Mouse (Mus musculus): ENCODE results near the gene Camkk1. TPM values are rescaled to one million over a fixed set of nuclear protein-coding genes. Genes with fewer than 3 reads are reported as not detected.

The Camkk1 gene
- total and polyA plus RNA-seq, 3 experiments = 5.8 to 6.6 TPM; not detected in 1

GRCm38 (mm10) chr11:73090283-73090682, 71.5 kb downstream of the Camkk1 start, which contains the start of gene Itgae:
Itgae (plus strand) TSS chr11:73090583.
- Histone ChIP-seq H3K4me3 (ENCODE audit: control insufficient read depth in 1 of 2, insufficient read depth in 1 of 2, low read depth in 2 of 2, low read length in 2 of 2) (no peak within 1 kb of the TSS), H3K36me3 (ENCODE audit: control insufficient read depth in 1 of 2, insufficient read depth in 2 of 2, low read length in 2 of 2) (peaks cover 0 to 9% of the 10 kb centered on the region in 2 experiments; a peak in 2 of 4 replicates), H3K27me3 (ENCODE audit: control insufficient read depth in 1 of 2, insufficient read depth in 2 of 2, low read length in 2 of 2) (no peaks in the 10 kb centered on the region), H3K9ac (ENCODE audit: control insufficient read depth, low read depth, low read length, poor library complexity, severe bottlenecking) (no peak within 1 kb of the TSS), H3K79me2 (ENCODE audit: control insufficient read depth, insufficient read depth, low read length, poor library complexity) (no peaks in the 10 kb centered on the region), H3K9me3 (replicated peaks; ENCODE audit: insufficient read depth, low read length) (no peaks in the 10 kb centered on the region), H3K27ac (ENCODE audit: control insufficient read depth, low read depth, low read length) (no peak within 1 kb of the TSS), H3K4me1 (ENCODE audit: control insufficient read depth in 1 of 2, insufficient read depth in 2 of 2, low read length in 2 of 2) (peaks cover 0 to 22% of the 10 kb centered on the region in 2 experiments; a peak in 2 of 4 replicates)
- DNase-seq (ENCODE audit: low read depth, low spot score) = peak; percentile 41
- TF ChIP-seq SIN3A (IDR thresholded peaks at IDR 0.05; ENCODE audit: low read length) (no peak), NELFE (IDR thresholded peaks at IDR 0.05; ENCODE audit: low read depth, low read length) (no peak), JUND (IDR thresholded peaks at IDR 0.05; ENCODE audit: low read depth, low read length) (no peak), USF1 (IDR thresholded peaks at IDR 0.05; ENCODE audit: low read depth, low read length) (no peak), CHD2 (IDR thresholded peaks at IDR 0.05; ENCODE audit: low read length) (no peak), NRF1 (IDR thresholded peaks at IDR 0.05; ENCODE audit: insufficient read depth, low read depth, low read length, poor library complexity, severe bottlenecking) (no peak), MEF2A (IDR thresholded peaks at IDR 0.05; ENCODE audit: extremely low read depth, insufficient replicate concordance, low read depth, low read length, poor library complexity, severe bottlenecking) (no peak), TBP (IDR thresholded peaks at IDR 0.05; ENCODE audit: low read depth, low read length) (no peak), MYC (IDR thresholded peaks at IDR 0.05; ENCODE audit: low read depth, low read length) (no peak), POLR2A (IDR thresholded peaks at IDR 0.05; ENCODE audit: control insufficient read depth in 1 of 2, insufficient read depth in 1 of 2, low read depth in 1 of 2, low read length in 2 of 2, poor library complexity in 1 of 2) (no peak)

- Histone ChIP-seq H3K4me1 (ENCODE audit: control insufficient read depth in 1 of 2, insufficient read depth in 2 of 2, low read length in 2 of 2) (peaks cover 0 to 22% of the 10 kb centered on the region in 2 experiments; a peak in 2 of 4 replicates), H3K27ac (ENCODE audit: control insufficient read depth, low read depth, low read length) (no peak overlapping the region), H3K9ac (ENCODE audit: control insufficient read depth, low read depth, low read length, poor library complexity, severe bottlenecking) (no peak overlapping the region), H3K9me3 (replicated peaks; ENCODE audit: insufficient read depth, low read length) (no peaks in the 10 kb centered on the region), H3K27me3 (ENCODE audit: control insufficient read depth in 1 of 2, insufficient read depth in 2 of 2, low read length in 2 of 2) (no peaks in the 10 kb centered on the region), H3K36me3 (ENCODE audit: control insufficient read depth in 1 of 2, insufficient read depth in 2 of 2, low read length in 2 of 2) (peaks cover 0 to 9% of the 10 kb centered on the region in 2 experiments; a peak in 2 of 4 replicates), H3K4me3 (ENCODE audit: control insufficient read depth in 1 of 2, insufficient read depth in 1 of 2, low read depth in 2 of 2, low read length in 2 of 2) (no peak overlapping the region), H3K79me2 (ENCODE audit: control insufficient read depth, insufficient read depth, low read length, poor library complexity) (no peaks in the 10 kb centered on the region)
- no peak for DNase-seq (ENCODE audit: low read depth, low spot score)
- no peak for TF ChIP-seq CHD1 (IDR thresholded peaks at IDR 0.05; ENCODE audit: low read depth, low read length)
- no peak for TF ChIP-seq POLR2AphosphoS2 (IDR thresholded peaks at IDR 0.05; ENCODE audit: low read length)
- TF ChIP-seq SMC3 (IDR thresholded peaks at IDR 0.05; ENCODE audit: low read depth, low read length) = no peak
- TF ChIP-seq ZKSCAN1 (IDR thresholded peaks at IDR 0.05; ENCODE audit: low read depth, low read length) = no peak
- TF ChIP-seq NRF1 (IDR thresholded peaks at IDR 0.05; ENCODE audit: insufficient read depth, low read depth, low read length, poor library complexity, severe bottlenecking) = no peak
- TF ChIP-seq ZNF384 (IDR thresholded peaks at IDR 0.05; ENCODE audit: low read depth, low read length) = no peak
- TF ChIP-seq TAL1 (IDR thresholded peaks at IDR 0.05; ENCODE audit: low read length) = no peak
- no peak for TF ChIP-seq RCOR1 (IDR thresholded peaks at IDR 0.05; ENCODE audit: low read depth, low read length)
- TF ChIP-seq CHD2 (IDR thresholded peaks at IDR 0.05; ENCODE audit: low read length) = no peak
- TF ChIP-seq MXI1 (IDR thresholded peaks at IDR 0.05; ENCODE audit: low read depth, low read length) = no peak
- no peak for TF ChIP-seq POLR2AphosphoS5 (IDR thresholded peaks at IDR 0.05; ENCODE audit: borderline replicate concordance, low read depth, low read length)
- TF ChIP-seq MAZ (IDR thresholded peaks at IDR 0.05; ENCODE audit: low read depth, low read length) = no peak
- TF ChIP-seq USF1 (IDR thresholded peaks at IDR 0.05; ENCODE audit: low read depth, low read length) = no peak
- TF ChIP-seq RAD21 (IDR thresholded peaks at IDR 0.05; ENCODE audit: low read depth, low read length) = no peak
- TF ChIP-seq NELFE (IDR thresholded peaks at IDR 0.05; ENCODE audit: low read depth, low read length) = no peak
- TF ChIP-seq USF2 (IDR thresholded peaks at IDR 0.05; ENCODE audit: borderline replicate concordance in 1 of 2, insufficient read depth in 1 of 2, low read depth in 1 of 2, low read length in 2 of 2) = no peak
- TF ChIP-seq MYC (IDR thresholded peaks at IDR 0.05; ENCODE audit: low read depth, low read length) = no peak
- TF ChIP-seq POLR2A (IDR thresholded peaks at IDR 0.05; ENCODE audit: control insufficient read depth in 1 of 2, insufficient read depth in 1 of 2, low read depth in 1 of 2, low read length in 2 of 2, poor library complexity in 1 of 2) = no peak
- no peak for TF ChIP-seq E2F4 (IDR thresholded peaks at IDR 0.05; ENCODE audit: borderline replicate concordance, low read depth, low read length)
- TF ChIP-seq HCFC1 (IDR thresholded peaks at IDR 0.05; ENCODE audit: low read depth, low read length) = no peak
These were observed 72.0 kb downstream of the Camkk1 start for GRCm38 (mm10) chr11:73090826-73091225.
